Mouse (Mus musculus): ENCODE measurements around the gene Notch1. TPM values are rescaled to one million over a fixed set of nuclear protein-coding genes. Genes with fewer than 3 reads are reported as not detected.

Gene Notch1
- polyA plus RNA-seq, 1 experiment from 2014 or later = 29.9 TPM

DNA sequence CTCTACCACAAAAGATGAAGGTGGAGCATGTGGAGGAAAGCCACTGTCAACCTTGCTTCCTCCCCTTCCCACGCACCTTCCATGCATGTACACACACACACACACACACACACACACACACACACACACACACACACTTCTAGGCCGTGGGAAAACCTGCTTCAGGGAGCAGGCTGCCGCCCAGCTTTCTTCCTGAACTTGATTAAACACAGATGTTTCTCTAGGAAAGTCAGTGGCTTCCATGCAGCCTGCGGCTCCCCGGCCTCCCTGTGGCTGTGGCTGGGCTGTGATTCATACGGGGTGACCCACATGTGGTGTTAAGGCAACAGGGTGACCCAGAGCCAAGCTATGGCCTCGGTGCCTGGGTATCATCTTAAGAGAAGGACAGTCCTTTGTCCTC lies 22.1 kb downstream of the Notch1 start:
- peak; percentile 93 for DNase-seq (ENCODE audit: low spot score)

DNA sequence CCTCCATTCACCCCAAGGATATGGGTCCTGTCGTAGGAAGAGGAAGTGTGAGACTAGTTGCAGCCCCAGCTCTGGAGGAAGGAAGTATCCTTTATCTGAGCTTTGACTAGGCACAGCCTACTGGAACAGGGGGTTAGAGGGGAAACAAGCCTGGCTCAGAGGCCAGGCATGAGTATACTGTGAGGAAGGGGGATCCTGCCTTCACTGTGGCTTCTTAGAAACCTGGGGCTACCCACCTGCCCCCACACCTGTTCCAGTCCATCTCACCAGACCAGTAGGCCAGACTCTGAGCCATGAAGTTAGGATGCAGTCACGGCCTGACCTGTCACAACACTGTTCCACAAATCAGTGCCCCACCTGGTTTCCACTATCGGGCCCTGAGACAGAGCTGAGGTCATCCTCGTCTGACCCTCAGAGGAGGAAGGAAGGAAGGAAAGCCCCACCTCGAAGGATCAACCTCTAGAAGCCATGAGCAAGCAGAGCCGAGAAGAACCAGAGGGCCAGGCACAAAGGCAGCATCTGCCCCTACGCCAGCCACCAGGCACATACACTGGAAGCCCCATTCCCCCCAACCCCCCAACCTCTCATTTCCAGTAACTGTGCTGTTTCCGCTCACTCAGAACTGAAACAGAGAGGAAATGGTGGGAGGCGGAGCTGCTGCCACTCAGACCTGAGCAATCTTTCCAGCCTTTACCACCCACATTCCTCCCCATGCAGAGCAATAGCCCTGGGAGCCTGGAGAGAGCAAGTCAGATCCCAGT lies 23.3 kb downstream of the Notch1 start:
- H3K9me3 ChIP-seq (ENCODE audit: control insufficient read depth, low read length) = no peaks in the 10 kb centered on the region
- no peaks in the 10 kb centered on the region for H3K27me3 ChIP-seq (replicated peaks; ENCODE audit: control insufficient read depth, insufficient read depth, low read length)
- DNase-seq (ENCODE audit: low spot score) = peak; percentile 68
- WGBS = 14% methylated on average over 9 of the region's 9 CpGs
- H3K4me2 ChIP-seq (ENCODE audit: low read depth, low read length) = peak overlapping the region; percentile 31; the same call in 1 of the 2 replicates
- H3K4me1 ChIP-seq (ENCODE audit: control insufficient read depth, insufficient read depth, low read length) = peaks cover 80% of the 10 kb centered on the region
- peak overlapping the region; percentile 74 for H3K27ac ChIP-seq (replicated peaks; ENCODE audit: low read depth, low read length)
- H3K4me3 ChIP-seq (ENCODE audit: low read depth, low read length) = no peak overlapping the region
- H3K36me3 ChIP-seq (ENCODE audit: control insufficient read depth, insufficient read depth, low read length) = no peaks in the 10 kb centered on the region
- ATAC-seq (ENCODE audit: low read depth) = no peak
- H3K9ac ChIP-seq (ENCODE audit: low read depth, low read length) = no peak overlapping the region

More for the DNA sequence above, 22.1 kb downstream of the Notch1 start:
- Histone ChIP-seq H3K4me2 (ENCODE audit: low read depth, low read length) (peak overlapping the region; percentile 31), H3K4me3 (ENCODE audit: low read depth, low read length) (no peak overlapping the region), H3K27ac (replicated peaks; ENCODE audit: low read depth, low read length) (peak overlapping the region; percentile 74), H3K4me1 (ENCODE audit: control insufficient read depth, insufficient read depth, low read length) (peaks cover 68% of the 10 kb centered on the region), H3K27me3 (replicated peaks; ENCODE audit: control insufficient read depth, insufficient read depth, low read length) (no peaks in the 10 kb centered on the region), H3K9me3 (ENCODE audit: control insufficient read depth, low read length) (no peaks in the 10 kb centered on the region), H3K36me3 (ENCODE audit: control insufficient read depth, insufficient read depth, low read length) (no peaks in the 10 kb centered on the region), H3K9ac (ENCODE audit: low read depth, low read length) (no peak overlapping the region)
- 14% methylated on average over 6 of the region's 7 CpGs for WGBS
- ATAC-seq (ENCODE audit: low read depth) = peak; percentile 48

DNA sequence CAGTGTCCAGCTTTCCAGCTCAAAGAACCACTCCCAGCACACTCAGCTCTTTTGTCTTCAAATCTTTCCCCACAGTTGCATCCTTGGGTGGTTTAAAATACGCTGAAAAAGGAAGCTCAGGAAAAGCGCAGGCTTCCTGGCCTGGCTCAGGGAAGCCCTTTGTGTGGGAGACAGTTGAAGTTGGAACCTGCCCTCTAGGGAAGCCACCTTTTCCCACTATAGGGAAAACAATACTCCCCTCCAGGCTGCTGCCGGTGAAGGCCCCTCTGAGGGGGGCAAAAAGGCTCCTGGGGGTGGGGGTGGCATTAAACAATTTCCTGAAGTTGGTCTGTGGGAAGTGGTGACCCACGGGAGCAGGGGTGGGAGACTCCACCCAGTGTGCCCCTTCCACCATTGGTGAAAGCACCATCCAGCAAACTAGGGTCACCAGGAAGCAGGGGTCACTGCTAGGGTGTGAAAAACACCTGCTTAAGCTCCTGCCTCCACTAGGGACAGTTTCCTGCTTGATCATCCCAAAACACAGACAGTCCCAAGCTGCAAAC lies 25.6 kb downstream of the Notch1 start:
- DNase-seq (ENCODE audit: low spot score) = no peak
- H3K9ac ChIP-seq (ENCODE audit: low read depth, low read length) = no peak overlapping the region; the same call in 1 of the 2 replicates
- WGBS = 41% methylated on average over 4 of the region's 4 CpGs
- peaks cover 86% of the 10 kb centered on the region for H3K4me1 ChIP-seq (ENCODE audit: control insufficient read depth, insufficient read depth, low read length)
- no peak for ATAC-seq (ENCODE audit: low read depth)
- no peaks in the 10 kb centered on the region for H3K9me3 ChIP-seq (ENCODE audit: control insufficient read depth, low read length)
- H3K27me3 ChIP-seq (replicated peaks; ENCODE audit: control insufficient read depth, insufficient read depth, low read length) = no peaks in the 10 kb centered on the region
- peak overlapping the region; percentile 50; the same call in 1 of the 2 replicates for H3K27ac ChIP-seq (replicated peaks; ENCODE audit: low read depth, low read length)
- no peaks in the 10 kb centered on the region for H3K36me3 ChIP-seq (ENCODE audit: control insufficient read depth, insufficient read depth, low read length)
- no peak overlapping the region for H3K4me3 ChIP-seq (ENCODE audit: low read depth, low read length)
- no peak overlapping the region for H3K4me2 ChIP-seq (ENCODE audit: low read depth, low read length)

DNA sequence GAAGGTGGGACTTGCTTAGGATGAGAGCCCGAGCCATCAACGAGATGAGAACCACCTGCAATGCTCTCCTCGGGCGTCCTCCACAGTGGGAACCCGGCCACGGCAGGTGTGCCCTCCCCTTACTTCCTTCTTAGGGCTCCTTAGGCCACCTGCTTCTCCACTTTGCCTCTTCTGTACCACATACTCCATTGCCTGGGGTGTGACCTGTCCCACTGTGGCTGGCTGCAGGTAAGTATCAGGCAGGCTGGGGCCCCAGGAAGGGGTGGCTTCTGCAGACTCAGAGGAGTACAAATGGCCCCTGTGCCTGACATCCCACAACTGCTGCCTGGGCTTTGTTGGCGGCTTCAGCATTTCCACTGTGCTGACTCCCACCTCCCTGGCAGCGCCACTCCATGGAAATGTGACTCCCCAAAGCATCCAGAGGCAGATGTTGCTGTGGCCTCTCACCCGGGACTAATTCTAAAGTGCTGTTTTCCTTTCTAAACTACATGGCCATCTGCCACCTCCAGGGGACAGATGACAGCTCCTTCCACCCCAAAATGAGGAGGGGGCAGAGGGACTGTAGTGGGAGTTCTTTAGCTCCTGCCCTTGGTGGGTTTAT lies 27.8 kb downstream of the Notch1 start:
- ATAC-seq (ENCODE audit: low read depth) (peak; percentile 28), DNase-seq (ENCODE audit: low spot score) (peak; percentile 78)
- H3K9ac ChIP-seq (ENCODE audit: low read depth, low read length) = peak overlapping the region; percentile 32; the same call in 1 of the 2 replicates
- H3K4me3 ChIP-seq (ENCODE audit: low read depth, low read length) = no peak overlapping the region
- no peaks in the 10 kb centered on the region for H3K27me3 ChIP-seq (replicated peaks; ENCODE audit: control insufficient read depth, insufficient read depth, low read length)
- H3K27ac ChIP-seq (replicated peaks; ENCODE audit: low read depth, low read length) = peak overlapping the region; percentile 77; the same call in 1 of the 2 replicates
- H3K36me3 ChIP-seq (ENCODE audit: control insufficient read depth, insufficient read depth, low read length) = peaks cover 16% of the 10 kb centered on the region; the same call in 1 of the 2 replicates
- peaks cover 71% of the 10 kb centered on the region for H3K4me1 ChIP-seq (ENCODE audit: control insufficient read depth, insufficient read depth, low read length)
- no peaks in the 10 kb centered on the region for H3K9me3 ChIP-seq (ENCODE audit: control insufficient read depth, low read length)
- no peak overlapping the region; the same call in 1 of the 2 replicates for H3K4me2 ChIP-seq (ENCODE audit: low read depth, low read length)
- WGBS = 29% methylated on average over 9 of the region's 9 CpGs

DNA sequence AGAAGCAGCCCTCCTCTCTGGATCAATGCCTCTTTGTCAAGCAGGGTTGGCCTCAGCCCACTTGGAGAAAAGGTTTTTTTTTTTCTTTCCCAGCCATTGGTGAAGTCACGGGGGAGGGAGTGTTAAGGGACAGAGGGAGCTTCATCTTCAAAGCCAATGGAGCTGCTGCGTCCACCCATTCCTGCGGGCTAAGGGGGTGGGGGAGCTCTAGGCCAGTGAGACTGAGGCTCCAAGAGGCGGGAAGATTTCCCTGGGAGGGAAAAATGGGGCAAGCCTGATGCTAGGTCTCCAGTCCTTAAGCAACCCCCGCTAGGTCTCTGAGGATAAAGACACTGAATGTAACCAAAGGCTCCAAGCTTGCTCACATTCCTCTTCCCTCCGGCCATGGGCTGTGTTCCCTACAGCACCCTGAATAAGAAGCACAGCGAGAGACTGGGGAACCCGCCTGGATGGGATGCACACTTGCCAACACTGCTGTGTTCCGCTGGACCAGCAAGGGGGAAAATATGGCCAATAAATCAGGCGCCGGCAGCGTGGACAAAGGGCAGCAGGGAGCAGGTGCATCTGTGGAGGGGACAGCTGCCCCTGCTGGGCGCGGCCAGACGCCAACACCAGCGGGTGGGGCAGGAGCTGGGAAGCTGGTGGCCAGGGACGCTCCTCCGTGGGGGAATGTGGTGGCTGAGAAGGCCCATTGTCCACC lies 29.0 kb downstream of the Notch1 start:
- H3K4me1 ChIP-seq (ENCODE audit: control insufficient read depth, insufficient read depth, low read length) = peaks cover 60% of the 10 kb centered on the region
- H3K27me3 ChIP-seq (replicated peaks; ENCODE audit: control insufficient read depth, insufficient read depth, low read length) = no peaks in the 10 kb centered on the region
- peak overlapping the region; percentile 77 for H3K27ac ChIP-seq (replicated peaks; ENCODE audit: low read depth, low read length)
- no peak overlapping the region for H3K4me3 ChIP-seq (ENCODE audit: low read depth, low read length)
- WGBS = 34% methylated on average over 16 of the region's 18 CpGs
- peaks cover 27% of the 10 kb centered on the region for H3K36me3 ChIP-seq (ENCODE audit: control insufficient read depth, insufficient read depth, low read length)
- peak; percentile 76 for DNase-seq (ENCODE audit: low spot score)
- peak overlapping the region; percentile 32; the same call in 1 of the 2 replicates for H3K4me2 ChIP-seq (ENCODE audit: low read depth, low read length)
- no peaks in the 10 kb centered on the region for H3K9me3 ChIP-seq (ENCODE audit: control insufficient read depth, low read length)
- ATAC-seq (ENCODE audit: low read depth) = peak; percentile 22; the same call in 1 of the 2 replicates
- H3K9ac ChIP-seq (ENCODE audit: low read depth, low read length) = peak overlapping the region; percentile 40

DNA sequence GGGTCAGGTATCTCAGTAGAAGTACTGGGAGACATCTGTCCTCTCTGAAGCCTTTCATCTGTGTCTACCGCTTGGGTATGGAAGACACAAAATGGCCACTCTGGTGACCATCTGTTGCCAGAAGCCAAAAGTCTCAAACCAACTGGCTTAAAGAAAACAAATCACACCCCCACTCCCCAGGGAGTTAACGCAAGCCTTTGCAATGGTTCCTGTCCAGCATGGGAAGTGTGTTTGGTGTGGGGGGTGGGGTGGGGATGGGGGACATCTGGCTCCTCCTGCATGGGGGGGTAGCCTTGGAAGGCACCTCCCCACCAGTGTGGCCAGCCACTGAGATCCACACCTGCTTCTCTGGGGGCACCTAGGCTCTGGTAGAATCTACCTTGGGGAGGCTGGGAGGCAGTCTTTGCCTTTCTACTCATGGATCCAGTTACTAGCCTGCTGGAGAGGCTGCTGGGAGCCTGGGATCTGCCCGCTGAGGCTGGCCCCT lies 29.6 kb downstream of the Notch1 start:
- Histone ChIP-seq H3K4me1 (ENCODE audit: control insufficient read depth, insufficient read depth, low read length) (peaks cover 54% of the 10 kb centered on the region), H3K9ac (ENCODE audit: low read depth, low read length) (0 out of 2 replicates have a peak overlapping the region, but pooled peaks have one; percentile 40), H3K9me3 (ENCODE audit: control insufficient read depth, low read length) (no peaks in the 10 kb centered on the region), H3K4me2 (ENCODE audit: low read depth, low read length) (peak overlapping the region; percentile 15), H3K4me3 (ENCODE audit: low read depth, low read length) (no peak overlapping the region), H3K27ac (replicated peaks; ENCODE audit: low read depth, low read length) (peak overlapping the region; percentile 77), H3K36me3 (ENCODE audit: control insufficient read depth, insufficient read depth, low read length) (peaks cover 30% of the 10 kb centered on the region), H3K27me3 (replicated peaks; ENCODE audit: control insufficient read depth, insufficient read depth, low read length) (no peaks in the 10 kb centered on the region)
- no peak for DNase-seq (ENCODE audit: low spot score)
- WGBS = 11% methylated on average over 3 of the region's 3 CpGs
- no peak for ATAC-seq (ENCODE audit: low read depth)

DNA sequence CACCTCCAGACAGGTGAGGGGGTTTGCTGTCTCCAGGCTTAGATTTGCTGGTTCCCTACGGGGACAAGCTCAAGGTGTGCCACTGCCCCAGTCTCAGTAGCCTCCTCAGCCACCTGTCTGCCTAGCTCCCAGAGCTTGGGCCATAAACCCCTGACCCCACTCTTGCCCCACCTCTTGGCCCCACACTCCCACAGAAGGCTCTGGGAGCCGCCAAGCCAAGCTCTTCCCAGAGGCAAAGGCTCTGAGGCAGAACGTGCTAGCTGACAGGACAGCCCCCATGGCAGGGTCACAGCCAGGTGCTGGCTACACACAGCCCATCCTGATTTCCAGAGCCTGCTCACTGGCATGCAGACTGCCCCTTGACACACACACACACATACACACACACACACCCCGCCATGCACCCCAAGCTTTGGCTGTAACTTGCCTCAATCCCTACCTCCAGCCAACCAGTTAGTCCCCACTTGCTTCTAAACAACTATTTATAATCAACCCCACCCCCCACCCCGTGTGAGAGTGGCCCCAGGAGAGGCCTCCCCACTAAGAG lies 30.1 kb downstream of the Notch1 start:
- H3K9ac ChIP-seq (ENCODE audit: low read depth, low read length) = no peak overlapping the region

DNA sequence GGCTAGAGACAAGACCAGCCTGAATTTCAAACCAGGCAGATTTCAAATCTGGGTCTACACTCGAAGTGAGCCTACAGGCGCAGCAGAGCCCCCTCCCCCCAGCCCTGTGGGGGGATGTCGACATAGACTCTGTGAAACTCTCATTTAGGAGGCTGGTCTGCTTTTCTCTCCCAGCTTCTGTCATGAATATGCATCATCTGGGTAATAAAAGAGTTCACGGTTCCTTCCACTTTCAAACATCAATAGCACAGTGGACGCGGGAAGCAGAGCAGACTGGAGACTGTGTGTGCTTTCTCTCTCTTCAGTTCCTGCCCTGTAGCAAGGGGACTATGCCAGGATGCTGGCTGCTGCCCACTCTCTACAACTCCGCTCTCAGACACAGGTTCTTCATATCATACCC lies 30.8 kb downstream of the Notch1 start:
- Histone ChIP-seq H3K27me3 (replicated peaks; ENCODE audit: control insufficient read depth, insufficient read depth, low read length) (no peaks in the 10 kb centered on the region), H3K4me2 (ENCODE audit: low read depth, low read length) (no peak overlapping the region), H3K27ac (replicated peaks; ENCODE audit: low read depth, low read length) (0 out of 2 replicates have a peak overlapping the region, but pooled peaks have one; percentile 77), H3K36me3 (ENCODE audit: control insufficient read depth, insufficient read depth, low read length) (peaks cover 41% of the 10 kb centered on the region), H3K4me1 (ENCODE audit: control insufficient read depth, insufficient read depth, low read length) (peaks cover 49% of the 10 kb centered on the region), H3K4me3 (ENCODE audit: low read depth, low read length) (no peak overlapping the region), H3K9ac (ENCODE audit: low read depth, low read length) (no peak overlapping the region), H3K9me3 (ENCODE audit: control insufficient read depth, low read length) (no peaks in the 10 kb centered on the region)
- ATAC-seq (ENCODE audit: low read depth) (no peak), DNase-seq (ENCODE audit: low spot score) (no peak)
- WGBS = 34% methylated on average over 7 of the region's 7 CpGs

More for the DNA sequence above, 30.1 kb downstream of the Notch1 start:
- H3K4me3 ChIP-seq (ENCODE audit: low read depth, low read length) = no peak overlapping the region
- H3K27me3 ChIP-seq (replicated peaks; ENCODE audit: control insufficient read depth, insufficient read depth, low read length) = no peaks in the 10 kb centered on the region
- 34% methylated on average over 5 of the region's 5 CpGs for WGBS
- H3K4me2 ChIP-seq (ENCODE audit: low read depth, low read length) = peak overlapping the region; percentile 15; the same call in 1 of the 2 replicates
- no peak for DNase-seq (ENCODE audit: low spot score)
- H3K9me3 ChIP-seq (ENCODE audit: control insufficient read depth, low read length) = no peaks in the 10 kb centered on the region
- H3K36me3 ChIP-seq (ENCODE audit: control insufficient read depth, insufficient read depth, low read length) = peaks cover 35% of the 10 kb centered on the region
- ATAC-seq (ENCODE audit: low read depth) = no peak
- peaks cover 54% of the 10 kb centered on the region for H3K4me1 ChIP-seq (ENCODE audit: control insufficient read depth, insufficient read depth, low read length)
- H3K27ac ChIP-seq (replicated peaks; ENCODE audit: low read depth, low read length) = peak overlapping the region; percentile 77
